Comparison of ENCODE assay signal across 9 mouse cellular contexts in genomic region chr19:7204898-7205297, GRCm38 (mm10). TPM values are rescaled to one million over a fixed set of nuclear protein-coding genes. Genes with fewer than 3 reads are reported as not detected.
DNase-seq lines count a peak whose midpoint lies in the region; ATAC-seq and TF ChIP-seq lines count a peak whose summit lies in the region.
"Had no signal": no experiment of that assay in that cellular context is flagged by ENCODE, and none has a peak within 500 bp of the region (broad histone marks: within the 10 kb centered on the region; RNA-seq: fewer than 3 reads in every experiment).

No protein-coding gene starts in this region.

- peak overlapping the region; percentile 94 for H3K4me3 ChIP-seq in lung, embryonic 16.5 days (ENCODE audit: low read length)
- H3K4me3 ChIP-seq in embryonic fibroblast, embryonic 13.5 days (ENCODE audit: insufficient read depth, low read length) = peak overlapping the region; percentile 91
- peak overlapping the region; percentile 87 for H3K4me3 ChIP-seq in limb, embryonic 13.5 days
- H3K4me3 ChIP-seq in stomach, embryonic 15.5 days (replicated peaks) = peak overlapping the region; percentile 94

- H3K9ac ChIP-seq in lung, embryonic 16.5 days (ENCODE audit: low read length) = peak overlapping the region; percentile 76
- H3K9ac ChIP-seq in limb, embryonic 13.5 days = peak overlapping the region; percentile 85
- H3K9ac ChIP-seq in stomach, embryonic 15.5 days = no peak overlapping the region; the same call in 1 of the 2 replicates

- H3K9me3 ChIP-seq in lung, embryonic 16.5 days (ENCODE audit: control insufficient read depth, low read length) = no peaks in the 10 kb centered on the region
- H3K9me3 ChIP-seq in limb, embryonic 13.5 days = no peaks in the 10 kb centered on the region
- no peaks in the 10 kb centered on the region for H3K9me3 ChIP-seq in stomach, embryonic 15.5 days

- peak overlapping the region; percentile 86 for H3K4me2 ChIP-seq in lung, embryonic 16.5 days (ENCODE audit: low read depth, low read length)
- peak overlapping the region; percentile 88 for H3K4me2 ChIP-seq in limb, embryonic 13.5 days (replicated peaks)
- peak overlapping the region; percentile 64 for H3K4me2 ChIP-seq in stomach, embryonic 15.5 days

- no peak for DNase-seq in lung, postnatal 25 days (ENCODE audit: low spot score)
- no peak for DNase-seq in retina, postnatal 1 day
- DNase-seq in left cerebral cortex, adult 11 months (ENCODE audit: low spot score) = no peak
- DNase-seq: adrenal gland, adult 2 months; kidney, postnatal 36 days had no signal

- peaks cover 32% of the 10 kb centered on the region for H3K36me3 ChIP-seq in lung, embryonic 16.5 days (ENCODE audit: control insufficient read depth, insufficient read depth, low read length)
- peaks cover 42% of the 10 kb centered on the region for H3K36me3 ChIP-seq in limb, embryonic 13.5 days
- H3K36me3 ChIP-seq in stomach, embryonic 15.5 days = peaks cover 29% of the 10 kb centered on the region

- 60% methylated on average over 2 of the region's 2 CpGs for WGBS in lung, embryonic 16.5 days
- WGBS in limb, embryonic 13.5 days = 70% methylated on average over 2 of the region's 2 CpGs
- WGBS in stomach, embryonic 15.5 days = 52% methylated on average over 2 of the region's 2 CpGs

- TF ChIP-seq CTCF in embryonic fibroblast, embryonic 13.5 days (IDR thresholded peaks at IDR 0.05; ENCODE audit: borderline replicate concordance, insufficient read depth, low read length) = no peak

- H3K27me3 ChIP-seq in lung, embryonic 16.5 days (ENCODE audit: control insufficient read depth, insufficient read depth, low read depth, low read length) = no peaks in the 10 kb centered on the region
- H3K27me3 ChIP-seq in limb, embryonic 13.5 days = no peaks in the 10 kb centered on the region
- no peaks in the 10 kb centered on the region for H3K27me3 ChIP-seq in stomach, embryonic 15.5 days (replicated peaks)

- peaks cover 16% of the 10 kb centered on the region for H3K4me1 ChIP-seq in lung, embryonic 16.5 days (replicated peaks; ENCODE audit: control insufficient read depth, insufficient read depth, low read length)
- peaks cover 11% of the 10 kb centered on the region; the same call in 1 of the 2 replicates for H3K4me1 ChIP-seq in embryonic fibroblast, embryonic 13.5 days (ENCODE audit: control insufficient read depth, insufficient read depth, low read length)
- H3K4me1 ChIP-seq in limb, embryonic 13.5 days = peaks cover 27% of the 10 kb centered on the region
- peaks cover 21% of the 10 kb centered on the region for H3K4me1 ChIP-seq in stomach, embryonic 15.5 days

- ATAC-seq in lung, embryonic 16.5 days (ENCODE audit: low read depth) = no peak
- no peak for ATAC-seq in limb, embryonic 13.5 days (ENCODE audit: low FRiP score, low read depth)
- ATAC-seq in stomach, embryonic 15.5 days (ENCODE audit: insufficient read depth, low FRiP score, low read depth) = no peak

- TF ChIP-seq POLR2A in embryonic fibroblast, embryonic 13.5 days (IDR thresholded peaks at IDR 0.05; ENCODE audit: low read depth, low read length) = no peak

- H3K27ac ChIP-seq in lung, embryonic 16.5 days (ENCODE audit: low read length) = peak overlapping the region; percentile 92
- H3K27ac ChIP-seq in embryonic fibroblast, embryonic 13.5 days (ENCODE audit: insufficient read depth, low read length) = peak overlapping the region; percentile 97
- no peak overlapping the region for H3K27ac ChIP-seq in limb, embryonic 13.5 days
- peak overlapping the region; percentile 99; the same call in 1 of the 2 replicates for H3K27ac ChIP-seq in stomach, embryonic 15.5 days

RNA-seq across cellular contexts. Expression of gene Otub1, which starts 1.2 kb away (rescaled TPM):
- polyA plus RNA-seq in lung, embryonic 16.5 days (2015; fragmentation: Nextera tagmentation; extraction: Ambion mirVana) = 176 and 187 TPM in 2 replicates
- polyA plus RNA-seq in embryonic fibroblast, embryonic 13.5 days (2011; ENCODE audit: insufficient read length, low read depth, missing spikeins) = 116 and 134 TPM in 2 replicates
- polyA plus RNA-seq in limb, embryonic 13.5 days (2015; fragmentation: Nextera tagmentation; extraction: Ambion mirVana) = 226 and 229 TPM in 2 replicates
- 163 and 169 TPM in 2 replicates for polyA plus RNA-seq in stomach, embryonic 15.5 days (2015; fragmentation: Nextera tagmentation; extraction: Ambion mirVana)

RNA-seq across cellular contexts. Expression of gene Cox8a, which starts 12.5 kb away (rescaled TPM):
- 899 and 904 TPM in 2 replicates for polyA plus RNA-seq in lung, embryonic 16.5 days (2015; fragmentation: Nextera tagmentation; extraction: Ambion mirVana)
- 456 and 560 TPM in 2 replicates for polyA plus RNA-seq in embryonic fibroblast, embryonic 13.5 days (2011; ENCODE audit: insufficient read length, low read depth, missing spikeins)
- 734 and 747 TPM in 2 replicates for polyA plus RNA-seq in limb, embryonic 13.5 days (2015; fragmentation: Nextera tagmentation; extraction: Ambion mirVana)
- 988 and 1,377 TPM in 2 replicates for polyA plus RNA-seq in stomach, embryonic 15.5 days (2015; fragmentation: Nextera tagmentation; extraction: Ambion mirVana)

RNA-seq across cellular contexts. Expression of gene Naa40, which starts 36.1 kb away (rescaled TPM):
- 54.3 and 56.1 TPM in 2 replicates for polyA plus RNA-seq in lung, embryonic 16.5 days (2015; fragmentation: Nextera tagmentation; extraction: Ambion mirVana)
- 23.4 and 24.8 TPM in 2 replicates for polyA plus RNA-seq in embryonic fibroblast, embryonic 13.5 days (2011; ENCODE audit: insufficient read length, low read depth, missing spikeins)
- polyA plus RNA-seq in limb, embryonic 13.5 days (2015; fragmentation: Nextera tagmentation; extraction: Ambion mirVana) = 58.0 and 60.1 TPM in 2 replicates
- polyA plus RNA-seq in stomach, embryonic 15.5 days (2015; fragmentation: Nextera tagmentation; extraction: Ambion mirVana) = 47.0 and 51.6 TPM in 2 replicates
